Mouse (Mus musculus) cerebellum, postnatal 4 days (tissue): ENCODE data around the gene Prr29.
"Not testable (repeated sequence)": the region's sequence is repeated elsewhere in the genome, so short reads cannot be mapped to it uniquely, and the experiment has no call there.

Experiments
- DNase-seq, 2 experiments: peaks; one replicate each; pipeline ENCODE4 v3.0.0; 2022; ENCODE audit warnings: low spot score in 2 of 2, mixed read lengths in 1 of 2

Gene Prr29

GRCm38 (mm10) chr11:106365366-106365765 lies at the start of gene Prr29:
Prr29 (plus strand) TSS chr11:106365472.
- no peak for DNase-seq

GRCm38 (mm10) chr11:106316416-106316815 lies 48.9 kb upstream of the Prr29 start:
- no peak for DNase-seq

GRCm38 (mm10) chr11:106317801-106318200 lies 47.5 kb upstream of the Prr29 start:
- DNase-seq = no peak

GRCm38 (mm10) chr11:106318406-106319366 lies 46.6 kb upstream of the Prr29 start:
- no peak for DNase-seq

- no peak for DNase-seq
These were observed 40.4 kb upstream of the Prr29 start for GRCm38 (mm10) chr11:106324858-106325257.

GRCm38 (mm10) chr11:106325566-106326206 lies 39.6 kb upstream of the Prr29 start:
- peak in 1 of 2 experiments; percentile 46 for DNase-seq

- no peak for DNase-seq
These were observed 38.8 kb upstream of the Prr29 start for GRCm38 (mm10) chr11:106326475-106326874.

GRCm38 (mm10) chr11:106328521-106328920 lies 36.8 kb upstream of the Prr29 start:
- no peak for DNase-seq

GRCm38 (mm10) chr11:106329128-106329527 lies 36.1 kb upstream of the Prr29 start:
- DNase-seq = no peak

GRCm38 (mm10) chr11:106329682-106330081 lies 35.6 kb upstream of the Prr29 start:
- no peak for DNase-seq

- no peak for DNase-seq
These were observed 32.8 kb upstream of the Prr29 start for GRCm38 (mm10) chr11:106332458-106332857.

- no peak for DNase-seq
These were observed 31.2 kb upstream of the Prr29 start for GRCm38 (mm10) chr11:106334066-106334465.

- DNase-seq = no peak
These were observed 27.2 kb upstream of the Prr29 start for GRCm38 (mm10) chr11:106338029-106338428.

GRCm38 (mm10) chr11:106338870-106339269 lies 26.4 kb upstream of the Prr29 start:
- no peak for DNase-seq

- DNase-seq = not testable (repeated sequence)
These were observed 25.9 kb upstream of the Prr29 start for GRCm38 (mm10) chr11:106339323-106339722.

- no peak for DNase-seq
These were observed 24.2 kb upstream of the Prr29 start for GRCm38 (mm10) chr11:106340990-106341520.

GRCm38 (mm10) chr11:106344910-106345309 lies 20.4 kb upstream of the Prr29 start:
- no peak for DNase-seq

- DNase-seq = no peak
These were observed 15.5 kb upstream of the Prr29 start for GRCm38 (mm10) chr11:106349772-106350171.

GRCm38 (mm10) chr11:106350853-106351252 lies 14.4 kb upstream of the Prr29 start:
- DNase-seq = no peak

GRCm38 (mm10) chr11:106351253-106351652 lies 14.0 kb upstream of the Prr29 start:
- no peak for DNase-seq

GRCm38 (mm10) chr11:106351941-106352340 lies 13.3 kb upstream of the Prr29 start:
- no peak for DNase-seq

GRCm38 (mm10) chr11:106353188-106353587 lies 12.1 kb upstream of the Prr29 start, which contains the start of gene Scn4a:
Scn4a (minus strand) TSS chr11:106353288.
- no peak for DNase-seq
